Mouse (Mus musculus) CD4-positive, CD25-positive, alpha-beta regulatory T cell, adult 4 months (primary cell): ENCODE measurements around the gene Wnt7a. TPM values are rescaled to one million over a fixed set of nuclear protein-coding genes. Genes with fewer than 3 reads are reported as not detected.

Source experiments
- ATAC-seq: one replicate; pipeline ENCODE4 v1.8.0; 2017
- polyA plus RNA-seq, 2 experiments: library from polyadenylated mRNA; unstranded; fragments of 100-300 nt; shearing (Covaris generic); gene quantifications; one replicate each; pipeline ENCODE4 v1.2.1; 2017

The Wnt7a gene
- not detected for polyA plus RNA-seq

GRCm38 (mm10) chr6:91410961-91411368, at the start of gene Wnt7a:
Wnt7a (minus strand) TSS chr6:91411363.
- ATAC-seq = no peak

- ATAC-seq = no peak
These were observed 48.3 kb upstream of the Wnt7a start for GRCm38 (mm10) chr6:91459471-91459870.

- ATAC-seq = no peak
These were observed 43.4 kb upstream of the Wnt7a start for GRCm38 (mm10) chr6:91454546-91454945.

GRCm38 (mm10) chr6:91452056-91452455, 40.9 kb upstream of the Wnt7a start:
- ATAC-seq = no peak

- no peak for ATAC-seq
These were observed 38.5 kb upstream of the Wnt7a start for GRCm38 (mm10) chr6:91449472-91450225.

- no peak for ATAC-seq
These were observed 34.2 kb upstream of the Wnt7a start for GRCm38 (mm10) chr6:91445316-91445715.

- peak; percentile 48 for ATAC-seq
These were observed 30.0 kb upstream of the Wnt7a start for GRCm38 (mm10) chr6:91441145-91441662.

- ATAC-seq = peak; percentile 97
These were observed 29.4 kb upstream of the Wnt7a start for GRCm38 (mm10) chr6:91440474-91441144.

- no peak for ATAC-seq
These were observed 13.0 kb upstream of the Wnt7a start for GRCm38 (mm10) chr6:91424151-91424550.

- no peak for ATAC-seq
These were observed 10.5 kb upstream of the Wnt7a start for GRCm38 (mm10) chr6:91421629-91422028.

- no peak for ATAC-seq
These were observed 6.2 kb upstream of the Wnt7a start for GRCm38 (mm10) chr6:91417291-91417845.

GRCm38 (mm10) chr6:91416146-91416545, 5.0 kb upstream of the Wnt7a start:
- no peak for ATAC-seq

GRCm38 (mm10) chr6:91414890-91415289, 3.7 kb upstream of the Wnt7a start:
- ATAC-seq = no peak

- ATAC-seq = no peak
These were observed 312 bp upstream of the Wnt7a start for GRCm38 (mm10) chr6:91411369-91411981.

GRCm38 (mm10) chr6:91410168-91410780, 889 bp downstream of the Wnt7a start:
- ATAC-seq = no peak

- no peak for ATAC-seq
These were observed 1.6 kb downstream of the Wnt7a start for GRCm38 (mm10) chr6:91409448-91410167.

- ATAC-seq = no peak
These were observed 2.5 kb downstream of the Wnt7a start for GRCm38 (mm10) chr6:91408616-91409015.

GRCm38 (mm10) chr6:91401591-91401990, 9.6 kb downstream of the Wnt7a start:
- no peak for ATAC-seq

GRCm38 (mm10) chr6:91400514-91400913, 10.6 kb downstream of the Wnt7a start:
- no peak for ATAC-seq

- no peak for ATAC-seq
These were observed 18.5 kb downstream of the Wnt7a start for GRCm38 (mm10) chr6:91392475-91393174.

GRCm38 (mm10) chr6:91389141-91389540, 22.0 kb downstream of the Wnt7a start:
- ATAC-seq = no peak
